Mouse (Mus musculus) ES-E14 (cell line): ENCODE results near the gene Adcyap1. TPM values are rescaled to one million over a fixed set of nuclear protein-coding genes. Genes with fewer than 3 reads are reported as not detected.

Source experiments
- DNase-seq: peaks from one replicate; pipeline ENCODE4 v3.0.0-alpha.2; 2013; ENCODE audit warnings: low read depth, low spot score
- H3K27ac ChIP-seq: 2 replicates; pipeline ENCODE4 v1.5.1; 2012; ENCODE audit warnings: low read depth, mild to moderate bottlenecking, low read length, moderate library complexity, mixed read lengths; ENCODE audit not compliant: poor library complexity, insufficient read depth, severe bottlenecking
- H3K36me3 ChIP-seq: 2 replicates; pipeline ENCODE4 v1.6.1; 2012; ENCODE audit warnings: mild to moderate bottlenecking, low read length, moderate library complexity, mixed read lengths; ENCODE audit not compliant: control insufficient read depth, poor library complexity, insufficient read depth, severe bottlenecking
- H3K4me1 ChIP-seq, 2 experiments: fragments of 150-350 bp in 1 of 2; sonication (generic) in 1 of 2; 2 replicates each; pipeline ENCODE4 v1.6.1; 2012; ENCODE audit warnings: low read length in 2 of 2, mild to moderate bottlenecking in 1 of 2, mixed read lengths in 1 of 2; ENCODE audit not compliant: control insufficient read depth in 2 of 2, insufficient read depth in 2 of 2, poor library complexity in 1 of 2
- H3K4me3 ChIP-seq, 2 experiments: fragments of 150-350 bp in 1 of 2; sonication (generic) in 1 of 2; 2 replicates each; pipeline ENCODE4 v1.5.1; 2012; ENCODE audit warnings: low read length in 2 of 2, low read depth in 1 of 2, mild to moderate bottlenecking in 1 of 2, mixed read lengths in 1 of 2; ENCODE audit not compliant: insufficient read depth in 1 of 2, poor library complexity in 1 of 2, severe bottlenecking in 1 of 2
- H3K9ac ChIP-seq: 2 replicates; pipeline ENCODE4 v1.6.1; 2012; ENCODE audit warnings: low read depth, mild to moderate bottlenecking, low read length, mixed read lengths; ENCODE audit not compliant: poor library complexity, insufficient read depth, severe bottlenecking
- H3K9me3 ChIP-seq: fragments of 150-350 bp; sonication (generic); 2 replicates; pipeline ENCODE4 v1.6.1; 2012; ENCODE audit warnings: low read depth, mild to moderate bottlenecking, low read length; ENCODE audit not compliant: control insufficient read depth, insufficient read depth
- CHD2 ChIP-seq: IDR thresholded peaks from 2 replicates; pipeline ENCODE4 v1.6.1; 2014; ENCODE audit warnings: mild to moderate bottlenecking, low read depth, low read length, inconsistent platforms
- HCFC1 ChIP-seq: IDR thresholded peaks from 2 replicates; pipeline ENCODE4 v1.6.1; 2012; ENCODE audit warnings: low read length, inconsistent platforms, borderline replicate concordance; ENCODE audit not compliant: insufficient read depth
- MAFK ChIP-seq: IDR thresholded peaks from 2 replicates; pipeline ENCODE4 v1.6.1; 2014; ENCODE audit warnings: mild to moderate bottlenecking, low read depth, low read length, inconsistent platforms; ENCODE audit not compliant: insufficient read depth
- ZC3H11A ChIP-seq: IDR thresholded peaks from 2 replicates; pipeline ENCODE4 v1.6.1; 2012; ENCODE audit warnings: low read depth, mild to moderate bottlenecking, inconsistent platforms, low read length, borderline replicate concordance
- ZNF384 ChIP-seq: IDR thresholded peaks from 2 replicates; pipeline ENCODE4 v1.6.1; 2012; ENCODE audit warnings: low read depth, low read length, inconsistent platforms
- in situ Hi-C, 2 experiments: fragments of 600-800 bp; cut with MboI; formaldehyde crosslinking; loops; one replicate each; pipeline ENCODE4 v1.15.1; 2025; ENCODE audit warnings: low sequenced_read_pairs in 2 of 2, inconsistent platforms in 1 of 2; ENCODE audit not compliant: unreplicated experiment in 2 of 2
- total RNA-seq: library from RNA; depleted of rRNA; stranded (reverse); fragments of 300-350 nt; gene quantifications from 2 replicates; pipeline ENCODE4 v1.2.3, GENCODE M21; 2012; rRNA removed

The Adcyap1 gene
- 0.18 TPM in 1 of 2 replicates, not detected in the other for total RNA-seq

GRCm38 (mm10) chr17:93198717-93199116 lies at the start of gene Adcyap1:
Gene Adcyap1 (plus strand): TSS chr17:93199017.
- no peak within 1 kb of the TSS for H3K9ac ChIP-seq
- H3K9me3 ChIP-seq, result no peaks in the 10 kb centered on the region
- DNase-seq, result no peak
- no peak within 1 kb of the TSS for H3K27ac ChIP-seq
- no peaks in the 10 kb centered on the region for H3K36me3 ChIP-seq
- no peak within 1 kb of the TSS for H3K4me3 ChIP-seq
- no peak for TF ChIP-seq MAFK
- no peak for TF ChIP-seq HCFC1
- TF ChIP-seq ZNF384, result no peak
- TF ChIP-seq CHD2, result no peak
- TF ChIP-seq ZC3H11A, result no peak
- H3K4me1 ChIP-seq, result peaks cover 0 to 5% of the 10 kb centered on the region in 2 experiments; a peak in 1 of 4 replicates
- in situ Hi-C loops, result loop anchor here in 1 of 2 experiments (25.0 kb wide), 1 partner anchor 339 kb away; no protein-coding TSS in a partner anchor

DNA sequence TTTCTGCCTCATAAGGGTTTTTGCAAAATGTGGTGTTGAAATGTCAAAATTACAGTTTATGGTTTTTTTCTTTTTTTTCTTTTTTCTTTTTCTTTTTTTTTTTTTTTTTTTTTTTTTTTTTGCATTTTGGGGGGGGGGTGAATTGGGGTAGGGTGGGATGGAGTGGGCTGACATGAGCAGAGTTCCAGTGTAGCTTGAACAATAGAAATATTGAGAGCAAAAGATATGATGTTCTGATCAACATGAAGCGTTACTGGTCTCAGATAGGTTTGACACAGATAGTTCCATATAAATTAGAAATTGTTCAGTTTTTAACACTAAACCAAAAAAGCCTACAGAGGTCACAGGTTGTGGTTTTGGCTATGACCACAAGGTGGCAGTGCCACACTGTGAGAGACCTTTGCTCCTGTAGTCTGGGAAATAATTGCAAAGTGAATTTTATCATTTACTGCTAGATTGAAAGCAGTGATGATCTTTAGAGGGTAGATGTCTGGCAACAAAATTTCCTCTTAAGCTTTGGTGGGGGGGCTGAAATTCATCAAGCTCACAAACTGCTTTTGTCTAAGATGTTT lies 40.5 kb upstream of the Adcyap1 start:
- Histone ChIP-seq H3K27ac (no peak overlapping the region), H3K4me1 (no peaks in the 10 kb centered on the region), H3K9ac (no peak overlapping the region), H3K36me3 (no peaks in the 10 kb centered on the region), H3K4me3 (no peak overlapping the region), H3K9me3 (no peaks in the 10 kb centered on the region)
- in situ Hi-C loops, result loop anchor here in 1 of 2 experiments (25.0 kb wide), 1 partner anchor 379 kb away; no protein-coding TSS in a partner anchor
- DNase-seq, result peak; percentile 63
- TF ChIP-seq ZNF384 (no peak), ZC3H11A (peak; percentile 93)

- H3K27ac ChIP-seq, result no peak overlapping the region
- no peak for DNase-seq
- H3K36me3 ChIP-seq, result no peaks in the 10 kb centered on the region
- no peaks in the 10 kb centered on the region for H3K4me1 ChIP-seq
- no peaks in the 10 kb centered on the region for H3K9me3 ChIP-seq
- in situ Hi-C loops, result loop anchor here in 1 of 2 experiments (25.0 kb wide), 1 partner anchor 368 kb away; no protein-coding TSS in a partner anchor
- H3K4me3 ChIP-seq, result no peak overlapping the region
- H3K9ac ChIP-seq, result no peak overlapping the region
- TF ChIP-seq ZNF384 (no peak), CHD2 (no peak), MAFK (no peak), HCFC1 (no peak), ZC3H11A (no peak)
Measured at GRCm38 (mm10) chr17:93169572-93169971, 29.2 kb upstream of the Adcyap1 start.

DNA sequence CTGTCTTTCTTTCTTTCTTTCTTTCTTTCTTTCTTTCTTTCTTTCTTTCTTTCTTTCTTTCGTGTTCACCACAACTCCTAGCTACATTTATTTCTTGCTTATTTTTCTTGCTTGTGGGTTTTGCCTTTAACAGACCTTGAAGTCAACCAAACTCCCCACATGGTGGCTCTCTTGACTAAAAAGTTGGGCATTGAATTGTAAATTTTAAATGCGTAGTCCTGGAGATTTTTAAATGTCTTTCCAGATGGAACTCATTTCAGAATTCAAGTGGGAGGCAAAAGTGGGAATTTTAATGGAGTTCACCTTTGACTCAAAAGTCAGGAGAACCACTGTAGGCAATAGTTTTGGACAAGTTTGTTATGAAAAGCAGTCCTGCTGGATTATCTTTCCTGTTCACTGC lies 2.0 kb upstream of the Adcyap1 start:
- H3K4me1 ChIP-seq, result peaks cover 0 to 2% of the 10 kb centered on the region in 2 experiments; a peak in 1 of 4 replicates
- no peaks in the 10 kb centered on the region for H3K9me3 ChIP-seq
- H3K27ac ChIP-seq, result no peak overlapping the region
- in situ Hi-C loops, result loop anchor here in 1 of 2 experiments (25.0 kb wide), 1 partner anchor 340 kb away; no protein-coding TSS in a partner anchor
- no peaks in the 10 kb centered on the region for H3K36me3 ChIP-seq
- DNase-seq, result no peak
- no peak for TF ChIP-seq ZC3H11A
- no peak for TF ChIP-seq ZNF384
- no peak for TF ChIP-seq CHD2
- TF ChIP-seq MAFK, result no peak
- no peak for TF ChIP-seq HCFC1
- no peak overlapping the region for H3K4me3 ChIP-seq
- no peak overlapping the region for H3K9ac ChIP-seq
